Mouse (Mus musculus): ENCODE results near the gene Gm14180.
"Not testable (repeated sequence)": the region's sequence is repeated elsewhere in the genome, so short reads cannot be mapped to it uniquely, and the experiment has no call there.

The Gm14180 gene

GRCm38 (mm10) chr11:99734190-99734589, at the start of gene Gm14180:
Gene Gm14180 (minus strand): TSS chr11:99734290.
- no peak for DNase-seq

DNA sequence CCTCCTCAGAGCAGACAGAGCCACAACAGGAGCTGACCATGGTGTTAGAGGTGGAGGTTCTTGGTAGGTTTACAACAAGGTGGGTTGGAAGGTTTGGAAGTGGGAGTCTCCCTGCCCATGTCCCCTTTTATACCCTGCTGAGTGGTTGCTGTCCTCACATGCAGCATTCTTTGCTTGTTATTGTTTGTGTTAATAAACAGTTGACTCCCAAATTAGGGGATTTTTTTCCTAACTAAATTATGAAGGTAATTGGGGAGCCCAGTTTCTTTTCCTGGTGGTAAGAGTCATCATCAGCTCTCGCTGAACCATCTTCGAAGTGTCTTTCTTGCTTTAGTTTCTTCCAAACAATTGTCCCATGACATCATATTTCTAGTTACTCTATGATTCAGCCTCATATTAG, 46.5 kb upstream of the Gm14180 start, which contains the start of gene Krtap4-8:
Gene Krtap4-8 (minus strand): TSS at position 101 of the 400 bp plus-strand sequence.
- DNase-seq, result no peak

- DNase-seq, result no peak
Measured at GRCm38 (mm10) chr11:99778401-99778800, 44.3 kb upstream of the Gm14180 start.

DNA sequence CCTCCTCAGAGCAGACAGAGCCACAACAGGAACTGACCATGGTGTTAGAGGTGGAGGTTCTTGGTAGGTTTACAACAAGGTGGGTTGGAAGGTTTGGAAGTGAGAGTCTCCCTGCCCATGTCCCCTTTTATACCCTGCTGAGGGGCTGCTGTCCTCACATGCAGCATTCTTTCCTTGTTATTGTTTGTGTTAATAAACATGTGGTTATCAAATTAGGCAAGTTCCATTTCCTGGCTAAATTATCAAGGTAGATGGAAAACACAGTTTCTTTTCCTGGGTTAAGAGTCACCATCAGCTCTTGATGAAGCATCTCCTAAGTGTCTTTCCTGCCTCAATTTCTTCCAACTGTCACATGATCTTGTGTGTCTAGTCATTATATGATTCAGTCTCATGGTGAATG, 38.7 kb upstream of the Gm14180 start, which contains the start of gene Gm11595:
Gene Gm11595 (minus strand): TSS at position 101 of the 400 bp plus-strand sequence.
- DNase-seq, result not testable (repeated sequence)

- no peak for DNase-seq
Measured at GRCm38 (mm10) chr11:99768410-99768809, 34.3 kb upstream of the Gm14180 start.

DNA sequence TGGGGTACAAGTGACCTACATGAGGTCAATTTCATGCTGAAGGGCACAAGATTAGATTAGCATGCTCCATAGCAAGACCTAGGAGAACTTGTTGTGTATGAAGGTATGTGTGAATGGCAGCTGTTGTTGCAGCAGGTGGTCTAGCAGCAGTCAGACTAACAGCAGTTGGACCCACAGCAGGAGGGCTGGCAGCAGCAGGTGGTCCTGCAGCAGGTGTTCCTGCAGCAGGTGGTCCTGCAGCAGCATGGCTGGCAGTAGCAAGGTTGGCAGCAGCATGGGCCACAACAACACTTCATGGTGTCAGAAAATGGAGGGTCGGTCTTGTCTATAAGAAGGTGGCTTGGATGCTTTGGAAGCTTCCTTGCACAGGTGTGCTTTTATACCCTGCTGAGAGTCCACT, 24.8 kb upstream of the Gm14180 start:
- DNase-seq, result no peak

GRCm38 (mm10) chr11:99743985-99744384, 9.9 kb upstream of the Gm14180 start:
- no peak for DNase-seq

DNA sequence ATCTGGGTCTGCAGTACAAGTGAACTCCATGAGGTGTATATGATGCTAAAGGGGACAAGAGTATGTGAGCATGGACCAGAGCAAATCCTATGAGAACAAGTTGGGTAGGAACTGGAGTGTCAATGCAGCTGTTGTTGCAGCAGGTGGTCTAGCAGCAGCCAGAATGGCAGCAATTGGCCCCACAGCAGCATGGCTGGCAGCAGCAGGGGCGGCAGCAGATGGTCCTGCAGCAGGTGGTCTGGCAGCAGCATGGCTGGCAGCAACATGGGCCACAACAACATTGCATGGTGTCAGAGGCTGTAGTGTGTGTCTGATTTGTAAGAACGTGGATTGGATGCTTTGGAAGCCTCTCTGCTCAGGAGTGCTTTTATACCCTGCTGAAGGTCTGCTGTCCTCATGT, 10.0 kb downstream of the Gm14180 start:
- no peak for DNase-seq

- DNase-seq, result no peak
Measured at GRCm38 (mm10) chr11:99718759-99719158, 15.3 kb downstream of the Gm14180 start.

DNA sequence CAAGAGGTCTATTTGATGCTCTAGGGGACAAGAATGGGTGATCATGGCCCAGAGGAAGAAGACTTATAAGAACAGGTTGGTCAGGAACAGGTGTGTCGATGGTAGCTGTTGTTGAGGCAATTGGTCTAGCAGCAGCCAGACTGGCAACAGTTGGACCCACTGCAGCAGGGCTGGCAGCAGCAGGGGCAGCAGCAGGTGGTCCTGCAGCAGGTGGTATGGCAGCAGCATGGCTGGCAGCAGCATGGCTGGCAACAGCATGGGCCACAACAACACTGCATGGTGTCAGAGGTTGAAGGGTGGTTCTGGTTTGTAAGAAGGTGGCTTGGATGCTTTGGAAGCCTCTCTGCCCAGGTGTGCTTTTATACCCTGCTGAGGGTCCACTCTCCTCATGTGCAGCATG, 43.6 kb downstream of the Gm14180 start, which contains the start of gene Gm14190:
Gene Gm14190 (minus strand): TSS at position 278 of the 400 bp plus-strand sequence.
- no peak for DNase-seq

GRCm38 (mm10) chr11:99685235-99685634, 48.9 kb downstream of the Gm14180 start:
- not testable (repeated sequence) for DNase-seq
